Mouse (Mus musculus) small intestine, adult 2 months (tissue): ENCODE results near the gene Dlgap1. TPM values are rescaled to one million over a fixed set of nuclear protein-coding genes. Genes with fewer than 3 reads are reported as not detected.

Experiments
- H3K27ac ChIP-seq: fragments of 200-500 bp; 2 replicates; pipeline ENCODE4 v1.5.1; 2012; ENCODE audit warnings: low read depth, low read length, control low read depth, inconsistent platforms; ENCODE audit not compliant: insufficient read depth
- H3K27me3 ChIP-seq: fragments of 200-500 bp; 2 replicates; pipeline ENCODE4 v1.6.1; 2012; ENCODE audit warnings: mild to moderate bottlenecking, moderate library complexity, low read length, inconsistent platforms; ENCODE audit not compliant: control insufficient read depth, insufficient read depth
- H3K36me3 ChIP-seq: fragments of 200-500 bp; 2 replicates; pipeline ENCODE4 v1.6.1; 2012; ENCODE audit warnings: mild to moderate bottlenecking, low read length, control low read depth, inconsistent platforms; ENCODE audit not compliant: control insufficient read depth, insufficient read depth
- H3K4me1 ChIP-seq: fragments of 200-500 bp; 2 replicates; pipeline ENCODE4 v1.6.1; 2012; ENCODE audit warnings: low read length, inconsistent platforms, mixed read lengths; ENCODE audit not compliant: control insufficient read depth, insufficient read depth, insufficient read length
- H3K4me3 ChIP-seq: fragments of 200-500 bp; 2 replicates; pipeline ENCODE4 v1.5.1; 2012; ENCODE audit warnings: low read depth, mild to moderate bottlenecking, control low read depth, inconsistent platforms, low read length, moderate library complexity
- CTCF ChIP-seq: fragments of 200-500 bp; IDR thresholded peaks from 2 replicates; pipeline ENCODE4 v1.5.1; 2012; ENCODE audit warnings: low read depth, mild to moderate bottlenecking, control low read depth, inconsistent platforms, low read length, moderate library complexity, mixed read lengths; ENCODE audit not compliant: insufficient replicate concordance, insufficient read length; ENCODE audit errors: extremely low read depth
- POLR2A ChIP-seq: fragments of 200-500 bp; IDR thresholded peaks from 2 replicates; pipeline ENCODE4 v1.6.1; 2012; ENCODE audit warnings: low read depth, mild to moderate bottlenecking, control low read depth, inconsistent platforms, low read length, moderate library complexity
- WGBS: fragments of 180-500 bp; shearing (Covaris S2); methylation state at CpG from one replicate; pipeline ENCODE4 v1.1.7; 2018; 5-methylcytosine and 5-hydroxymethylcytosine counted together
- polyA plus RNA-seq: library from polyadenylated mRNA; depleted of rRNA; stranded (reverse); fragments of >200 nt; gene quantifications from 2 replicates; pipeline ENCODE4 v1.2.3, GENCODE M21; 2012

Gene Dlgap1
- polyA plus RNA-seq, 1 experiment = 0.61 TPM

DNA sequence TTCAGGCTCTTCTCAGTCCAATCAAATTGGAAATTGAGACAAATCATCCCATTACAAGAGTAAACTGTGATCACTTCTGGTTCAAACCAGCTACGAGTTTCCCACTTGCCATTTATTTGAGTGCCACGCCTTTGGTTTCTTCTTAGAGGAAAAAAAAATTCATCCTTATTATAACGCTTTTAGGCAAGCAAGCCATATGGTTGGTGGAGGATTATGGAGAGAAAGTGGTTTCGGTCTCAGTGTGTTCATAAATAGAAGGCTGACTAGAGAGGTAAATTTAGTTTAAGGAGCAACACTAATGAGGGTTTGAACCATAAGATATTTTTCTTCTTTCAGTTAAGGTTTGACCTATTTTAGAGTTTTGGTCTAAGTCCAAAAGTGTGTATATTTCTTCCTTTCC is 522.7 kb downstream of the Dlgap1 start:
- TF ChIP-seq CTCF (no peak), POLR2A (no peak)
- Histone ChIP-seq H3K4me3 (no peak overlapping the region), H3K27me3 (no peaks in the 10 kb centered on the region), H3K36me3 (no peaks in the 10 kb centered on the region), H3K27ac (no peak overlapping the region), H3K4me1 (no peaks in the 10 kb centered on the region)
- WGBS = 80% methylated on average over 4 of the region's 4 CpGs

DNA sequence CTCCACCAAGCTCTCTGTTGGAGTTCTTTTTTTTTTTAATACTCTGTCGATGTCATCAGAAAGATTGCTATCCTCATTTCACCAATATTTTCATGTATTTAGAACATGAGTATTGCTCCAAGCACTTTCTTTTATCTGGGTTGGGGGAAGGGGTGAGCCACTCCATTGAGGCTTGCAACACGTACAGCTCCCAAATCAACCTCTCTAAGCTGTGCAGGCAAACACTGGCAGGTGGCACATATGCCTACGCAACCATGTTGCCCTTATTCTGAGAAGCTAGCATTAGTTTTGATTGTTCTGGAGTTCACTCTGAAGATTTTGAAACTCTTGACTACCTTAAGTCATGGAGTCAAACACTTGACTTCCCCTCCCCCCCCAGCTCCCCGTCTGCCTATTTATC is 525.5 kb downstream of the Dlgap1 start:
- 82% methylated on average over 4 of the region's 4 CpGs for WGBS

DNA sequence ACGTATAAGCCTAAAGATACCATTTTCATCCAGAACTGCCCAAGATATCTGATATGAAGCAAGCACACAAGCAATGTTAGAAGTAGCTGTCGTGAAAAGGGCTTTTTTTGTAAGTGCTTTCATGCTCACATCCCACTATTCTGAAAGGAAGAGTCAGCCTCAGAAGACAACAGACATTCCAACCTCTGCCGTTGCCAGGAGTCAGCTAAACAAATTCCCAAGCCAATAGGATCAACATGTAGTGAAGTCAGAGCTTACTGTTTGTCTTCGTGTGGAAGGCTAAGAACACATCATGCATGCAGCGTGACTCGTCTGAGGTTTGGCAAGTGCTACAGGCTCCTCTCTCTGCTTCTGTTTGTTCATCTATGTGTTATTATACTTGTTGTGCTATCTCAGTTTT is 529.4 kb downstream of the Dlgap1 start:
- TF ChIP-seq POLR2A (no peak), CTCF (no peak)
- Histone ChIP-seq H3K36me3 (no peaks in the 10 kb centered on the region), H3K27me3 (no peaks in the 10 kb centered on the region), H3K4me1 (no peaks in the 10 kb centered on the region), H3K27ac (no peak overlapping the region), H3K4me3 (no peak overlapping the region)
- 60% methylated on average over 6 of the region's 6 CpGs for WGBS

More for the DNA sequence above, 525.5 kb downstream of the Dlgap1 start:
- Histone ChIP-seq H3K27ac (no peak overlapping the region), H3K4me1 (no peaks in the 10 kb centered on the region), H3K36me3 (no peaks in the 10 kb centered on the region), H3K4me3 (no peak overlapping the region), H3K27me3 (no peaks in the 10 kb centered on the region)
- TF ChIP-seq POLR2A = no peak
- no peak for TF ChIP-seq CTCF

DNA sequence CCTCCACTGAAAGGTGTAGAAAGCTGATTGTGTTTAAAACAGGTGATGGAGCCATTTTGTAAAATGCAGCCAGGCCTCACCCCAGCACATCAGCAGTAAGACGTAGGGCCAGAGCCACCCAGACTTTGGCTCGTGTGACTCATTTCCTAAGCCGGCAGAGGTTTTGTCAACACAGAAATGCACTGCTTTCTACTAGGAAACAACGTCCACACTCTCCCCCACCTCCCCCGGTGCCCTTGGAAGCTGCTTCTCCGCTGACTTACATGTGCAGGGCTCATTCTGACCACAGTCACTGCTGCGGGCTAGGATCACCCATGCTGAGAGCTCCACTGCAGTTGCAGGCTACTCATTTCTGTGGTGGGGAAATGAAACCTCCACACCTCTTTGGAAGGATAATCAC is 533.1 kb downstream of the Dlgap1 start:
- Histone ChIP-seq H3K27me3 (no peaks in the 10 kb centered on the region), H3K4me1 (no peaks in the 10 kb centered on the region), H3K4me3 (no peak overlapping the region), H3K36me3 (no peaks in the 10 kb centered on the region), H3K27ac (no peak overlapping the region)
- TF ChIP-seq CTCF = no peak
- no peak for TF ChIP-seq POLR2A
- 37% methylated on average over 7 of the region's 7 CpGs for WGBS

DNA sequence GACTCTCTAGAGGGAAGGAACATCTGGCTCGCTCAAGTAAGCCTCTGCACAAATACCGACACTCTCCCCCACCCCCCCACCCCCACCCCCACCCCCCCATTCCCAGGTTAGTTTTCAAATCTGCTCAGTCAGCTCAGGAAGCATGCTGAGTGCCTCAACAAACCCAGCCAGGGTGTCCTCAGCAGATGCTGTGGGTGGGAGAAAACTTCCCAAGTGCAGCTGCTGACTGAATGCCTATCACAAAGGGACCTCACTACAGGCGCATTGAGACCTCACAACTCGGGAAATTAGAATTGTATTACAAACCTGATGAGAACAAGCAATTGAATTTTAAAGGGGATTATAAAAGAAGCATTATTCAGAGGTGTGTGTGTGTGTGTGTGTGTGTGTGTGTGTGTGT is 538.9 kb downstream of the Dlgap1 start:
- no peaks in the 10 kb centered on the region; the same call in 1 of the 2 replicates for H3K27me3 ChIP-seq
- H3K27ac ChIP-seq = no peak overlapping the region
- no peak for TF ChIP-seq POLR2A
- TF ChIP-seq CTCF = no peak
- no peaks in the 10 kb centered on the region for H3K36me3 ChIP-seq
- no peaks in the 10 kb centered on the region for H3K4me1 ChIP-seq
- H3K4me3 ChIP-seq = no peak overlapping the region
- 61% methylated on average over 4 of the region's 4 CpGs for WGBS

DNA sequence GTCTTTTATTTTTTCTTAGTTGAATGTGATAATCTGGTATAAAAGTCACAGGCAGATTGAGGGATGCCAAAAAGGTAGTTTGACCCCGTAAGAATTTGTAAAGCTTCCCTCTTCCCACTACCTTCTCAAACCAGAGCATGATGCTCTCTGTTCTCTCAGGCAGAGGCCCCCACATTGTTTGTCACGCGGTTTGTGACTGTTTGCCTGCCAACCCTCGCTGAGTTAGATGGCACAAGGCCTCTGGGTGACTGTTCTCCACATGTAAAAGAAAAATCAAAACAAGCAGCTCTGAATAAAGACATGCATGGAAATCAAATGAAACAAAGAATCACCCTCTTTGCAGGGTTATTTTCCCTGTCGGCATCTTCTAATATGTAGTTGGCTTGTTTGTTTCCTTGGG is 541.6 kb downstream of the Dlgap1 start:
- H3K36me3 ChIP-seq = no peaks in the 10 kb centered on the region
- H3K27ac ChIP-seq = no peak overlapping the region
- WGBS = 84% methylated on average over 5 of the region's 5 CpGs
- no peak overlapping the region for H3K4me3 ChIP-seq
- H3K4me1 ChIP-seq = no peaks in the 10 kb centered on the region
- H3K27me3 ChIP-seq = no peaks in the 10 kb centered on the region; the same call in 1 of the 2 replicates
- TF ChIP-seq POLR2A (no peak), CTCF (no peak)

DNA sequence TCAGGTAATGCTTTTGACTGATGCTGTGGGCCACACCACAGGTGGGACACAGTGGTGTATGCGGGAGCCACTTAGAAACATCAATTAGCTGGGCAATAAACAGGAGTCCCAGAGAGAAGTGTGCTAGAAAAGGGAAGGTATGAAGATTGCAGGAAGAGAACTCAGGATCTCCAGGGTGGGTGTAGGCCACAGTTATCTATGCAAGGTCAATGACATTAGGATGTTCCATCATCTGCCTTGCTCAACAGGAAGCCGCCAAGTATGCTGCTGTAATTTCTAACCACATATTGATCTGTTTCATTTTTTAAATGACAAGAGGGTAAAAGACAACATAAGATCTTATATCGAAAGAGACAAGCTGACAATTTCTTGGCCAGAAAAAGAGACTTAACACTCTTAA is 542.5 kb downstream of the Dlgap1 start:
- Histone ChIP-seq H3K27ac (no peak overlapping the region), H3K4me3 (no peak overlapping the region), H3K4me1 (no peaks in the 10 kb centered on the region), H3K36me3 (no peaks in the 10 kb centered on the region), H3K27me3 (no peaks in the 10 kb centered on the region; the same call in 1 of the 2 replicates)
- TF ChIP-seq POLR2A (no peak), CTCF (no peak)
- WGBS = 82% methylated on average over 3 of the region's 3 CpGs

DNA sequence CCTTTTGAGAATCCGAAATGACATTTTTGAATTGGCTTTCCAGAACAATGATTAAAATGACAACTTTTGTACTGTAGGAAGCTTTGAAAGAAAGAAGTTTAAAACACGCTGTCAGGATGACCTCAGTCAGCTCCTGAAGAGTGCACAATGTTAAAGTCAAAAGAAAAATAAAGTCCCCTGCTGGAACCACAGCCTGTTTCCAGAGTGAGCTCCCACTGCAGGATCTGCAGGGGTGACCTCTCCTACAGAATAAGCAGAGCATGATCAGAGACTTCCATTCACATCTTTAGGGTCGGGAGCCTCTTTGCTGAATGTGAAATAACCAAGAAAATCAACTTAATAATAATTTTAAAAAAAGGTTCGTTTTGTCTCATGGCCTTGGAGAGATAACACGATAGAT is 544.9 kb downstream of the Dlgap1 start:
- 77% methylated on average over 5 of the region's 5 CpGs for WGBS
- H3K27me3 ChIP-seq = no peaks in the 10 kb centered on the region; the same call in 1 of the 2 replicates
- no peak overlapping the region for H3K4me3 ChIP-seq
- H3K27ac ChIP-seq = no peak overlapping the region
- no peaks in the 10 kb centered on the region for H3K36me3 ChIP-seq
- H3K4me1 ChIP-seq = no peaks in the 10 kb centered on the region
- TF ChIP-seq CTCF (no peak), POLR2A (no peak)
